Mouse (Mus musculus) MEL (cell line): ENCODE data around the gene R3hcc1l.

Experiments used
- CTCF ChIP-seq, 3 experiments: IDR thresholded peaks in 2 of 3; conservative IDR thresholded peaks in 1 of 3; 2 replicates each; pipeline ENCODE4 v1.5.1; 2011 to 2012; ENCODE audit warnings: low read length in 3 of 3, low read depth in 2 of 3, mild to moderate bottlenecking in 2 of 3, improper control_type of control experiment in 1 of 3, inconsistent platforms in 1 of 3, mixed read lengths in 1 of 3, moderate library complexity in 1 of 3; ENCODE audit not compliant: control insufficient read depth in 1 of 3, insufficient read depth in 1 of 3, poor library complexity in 1 of 3, severe bottlenecking in 1 of 3
- MAX ChIP-seq: IDR thresholded peaks from 2 replicates; pipeline ENCODE4 v1.6.1; 2011; ENCODE audit warnings: low read length, improper control_type of control experiment
- MEF2A ChIP-seq: IDR thresholded peaks from 2 replicates; pipeline ENCODE4 v1.6.1; 2014; ENCODE audit warnings: low read depth, mild to moderate bottlenecking, inconsistent platforms, low read length, improper control_type of control experiment; ENCODE audit not compliant: poor library complexity, insufficient replicate concordance, severe bottlenecking; ENCODE audit errors: extremely low read depth
- POLR2A ChIP-seq, 2 experiments: IDR thresholded peaks; 2 replicates each; pipeline ENCODE4 v1.6.1; 2011 to 2012; ENCODE audit warnings: low read length in 2 of 2, mild to moderate bottlenecking in 2 of 2, control low read depth in 1 of 2, improper control_type of control experiment in 1 of 2, low read depth in 1 of 2, moderate library complexity in 1 of 2; ENCODE audit not compliant: control insufficient read depth in 1 of 2, insufficient read depth in 1 of 2, poor library complexity in 1 of 2
- POLR2AphosphoS2 ChIP-seq: IDR thresholded peaks from 2 replicates; pipeline ENCODE4 v1.6.1; 2011; ENCODE audit warnings: low read length, improper control_type of control experiment
- SIN3A ChIP-seq: IDR thresholded peaks from 2 replicates; pipeline ENCODE4 v1.6.1; 2012; ENCODE audit warnings: low read length, improper control_type of control experiment, inconsistent platforms
- SMC3 ChIP-seq: IDR thresholded peaks from 2 replicates; pipeline ENCODE4 v1.6.1; 2011; ENCODE audit warnings: low read depth, low read length, improper control_type of control experiment
- USF2 ChIP-seq, 2 experiments: IDR thresholded peaks; 2 replicates each; pipeline ENCODE4 v1.6.1; 2011 to 2012; ENCODE audit warnings: improper control_type of control experiment in 2 of 2, low read length in 2 of 2, borderline replicate concordance in 1 of 2, inconsistent platforms in 1 of 2, low read depth in 1 of 2, mild to moderate bottlenecking in 1 of 2; ENCODE audit not compliant: insufficient read depth in 1 of 2

DNA sequence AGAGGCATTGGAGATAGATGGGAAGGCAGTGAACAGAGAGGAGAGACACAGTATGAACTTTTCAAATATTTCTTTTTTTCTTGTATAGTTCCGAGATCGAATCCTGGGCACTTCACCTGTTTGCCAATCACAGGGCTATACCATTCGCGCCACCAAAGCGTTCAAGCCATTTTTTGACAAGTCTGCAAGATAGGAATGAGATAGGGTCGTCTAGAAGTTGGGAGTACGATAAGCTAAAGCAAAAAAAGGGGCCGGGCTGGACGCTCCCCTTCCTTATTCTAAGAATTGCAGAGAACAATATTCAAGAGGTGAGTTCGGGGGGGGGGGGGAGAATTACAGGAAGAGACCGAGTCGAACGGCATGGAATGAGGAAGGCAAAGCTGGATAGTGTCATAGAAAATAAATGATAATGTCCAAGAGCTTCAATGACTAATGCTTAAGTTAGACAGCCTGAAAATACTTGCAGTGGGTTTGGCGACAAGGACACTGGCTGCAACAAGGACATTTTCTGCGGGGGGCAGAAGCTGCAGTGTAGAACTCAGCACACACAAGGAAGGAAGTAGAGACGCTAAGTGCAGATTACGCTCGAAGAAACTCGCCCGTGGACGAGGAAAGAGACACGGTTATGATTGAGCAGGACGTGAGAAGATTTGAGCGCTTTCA lies 471 bp upstream of the R3hcc1l start:
- TF ChIP-seq MAX = no peak; the same call in 1 of the 2 replicates
- TF ChIP-seq CTCF (IDR thresholded peaks at IDR 0.05 in 2 of 3, conservative IDR thresholded peaks at IDR 0.05 in 1 of 3; ENCODE audit: control insufficient read depth in 1 of 3, insufficient read depth in 1 of 3, low read depth in 2 of 3, low read length in 3 of 3, poor library complexity in 1 of 3, severe bottlenecking in 1 of 3) = no peak
- TF ChIP-seq MEF2A = no peak
- TF ChIP-seq POLR2AphosphoS2 = no peak
- peak; percentile 3; the same call in 1 of the 2 replicates for TF ChIP-seq SMC3
- TF ChIP-seq SIN3A = no peak
- TF ChIP-seq POLR2A (IDR thresholded peaks at IDR 0.05; ENCODE audit: control insufficient read depth in 1 of 2, insufficient read depth in 1 of 2, low read depth in 1 of 2, low read length in 2 of 2, poor library complexity in 1 of 2) = 0 out of 4 replicates have a peak, but pooled peaks of 1 of the 2 experiments have one; percentile 15
- TF ChIP-seq USF2 (IDR thresholded peaks at IDR 0.05; ENCODE audit: borderline replicate concordance in 1 of 2, insufficient read depth in 1 of 2, low read depth in 1 of 2, low read length in 2 of 2) = no peak
